Mouse (Mus musculus): ENCODE results near the gene Elf4.

DNA sequence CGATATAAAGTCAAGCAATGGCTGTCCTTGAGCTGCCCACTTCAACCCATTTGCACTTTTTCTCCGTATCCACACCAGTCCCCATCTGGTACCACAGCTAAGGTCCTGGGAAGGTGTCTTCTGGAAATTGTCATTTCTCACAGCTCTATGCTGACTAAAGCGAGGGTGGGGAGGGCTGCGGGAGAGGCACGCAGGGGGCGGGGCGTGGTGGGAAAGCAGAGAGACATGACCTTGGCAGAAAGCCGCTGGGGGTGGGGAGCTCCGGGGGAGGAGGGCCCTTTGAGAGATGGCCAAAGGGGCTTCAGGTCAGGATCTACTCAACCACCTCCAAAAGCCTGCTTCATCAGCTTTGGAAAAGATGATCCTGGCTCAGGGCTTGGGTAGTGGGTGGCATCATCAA, 7.9 kb downstream of the Elf4 start:
- no peak for TF ChIP-seq CTCF (IDR thresholded peaks at IDR 0.05; ENCODE audit: low read depth, low read length)
- TF ChIP-seq POLR2A (IDR thresholded peaks at IDR 0.05; ENCODE audit: borderline replicate concordance, low read depth, low read length) = no peak

Data from bone marrow macrophage, adult 2 months (primary cell).